Mouse (Mus musculus) neural tube, embryonic 10.5 days (tissue): ENCODE data around the gene Nhlh1.

Experiments used
- DNase-seq: peaks from one replicate; pipeline ENCODE4 v3.0.0-alpha.2; 2017; ENCODE audit warnings: low spot score; ENCODE audit errors: extremely low spot score

Nhlh1 gene

GRCm38 (mm10) chr1:172017517-172018070 lies 39.8 kb downstream of the Nhlh1 start:
- no peak for DNase-seq

GRCm38 (mm10) chr1:172016660-172017516 lies 40.5 kb downstream of the Nhlh1 start:
- DNase-seq, result peak; percentile 86

- no peak for DNase-seq
These were observed 41.3 kb downstream of the Nhlh1 start for GRCm38 (mm10) chr1:172016031-172016430.

GRCm38 (mm10) chr1:172015312-172015939 lies 41.9 kb downstream of the Nhlh1 start:
- DNase-seq, result no peak

GRCm38 (mm10) chr1:172014771-172015170 lies 42.6 kb downstream of the Nhlh1 start:
- no peak for DNase-seq

- peak; percentile 77 for DNase-seq
These were observed 45.3 kb downstream of the Nhlh1 start for GRCm38 (mm10) chr1:172012030-172012429.

- DNase-seq, result no peak
These were observed 47.1 kb downstream of the Nhlh1 start for GRCm38 (mm10) chr1:172010042-172010824.

- DNase-seq, result no peak
These were observed 48.0 kb downstream of the Nhlh1 start for GRCm38 (mm10) chr1:172009406-172009805.

GRCm38 (mm10) chr1:172008351-172008750 lies 49.0 kb downstream of the Nhlh1 start:
- no peak for DNase-seq

GRCm38 (mm10) chr1:172007761-172008160 lies 49.6 kb downstream of the Nhlh1 start:
- no peak for DNase-seq
